Mouse (Mus musculus) kidney, postnatal 4 days (tissue): ENCODE measurements around the gene Boc.
A peak's percentile ranks its signal among the peaks of the same experiment; 100 is the strongest.

Source experiments
- DNase-seq, 2 experiments: peaks; one replicate each; pipeline ENCODE4 v3.0.0; 2021; ENCODE audit warnings: mixed read lengths in 2 of 2

Gene Boc

DNA sequence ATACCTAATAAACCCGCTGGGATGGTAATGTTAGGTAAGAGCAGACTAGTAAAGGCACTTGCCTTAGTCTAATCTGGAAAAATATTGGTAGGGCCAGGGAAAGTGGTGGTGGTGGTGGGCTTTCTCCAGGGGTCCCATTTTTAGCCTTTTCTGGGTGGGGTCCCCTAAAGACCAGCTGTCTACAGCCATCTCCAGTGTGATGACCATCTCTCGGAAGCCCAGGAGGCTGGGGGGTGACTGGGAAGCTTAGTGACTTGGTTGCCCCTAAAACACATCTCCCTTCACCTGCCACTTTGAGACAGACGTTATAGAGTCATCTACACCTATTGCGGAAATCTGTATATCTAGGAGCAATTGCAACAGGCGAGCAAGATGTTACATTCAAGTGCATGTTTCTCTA lies 6.0 kb downstream of the Boc start:
- no peak for DNase-seq

DNA sequence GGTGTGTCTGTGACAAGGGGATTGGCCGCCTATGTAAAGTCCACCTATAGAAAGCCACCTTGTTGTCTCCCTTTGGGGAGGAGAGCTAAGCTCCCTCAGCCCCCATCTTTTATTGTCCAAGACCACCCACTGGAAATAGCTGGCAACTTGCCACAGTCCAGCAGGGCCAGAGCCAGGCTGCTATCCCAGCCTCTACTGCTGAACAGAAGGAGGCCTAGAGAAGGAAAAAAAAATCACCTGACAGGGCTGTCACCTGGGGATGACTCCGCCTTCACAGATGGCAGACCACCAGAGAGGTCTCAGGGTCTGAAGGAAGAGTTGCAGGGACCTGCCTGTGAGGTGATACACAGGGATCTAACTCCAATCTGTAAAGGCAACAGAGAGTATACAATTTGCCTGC lies 6.7 kb downstream of the Boc start:
- peak in 1 of 2 experiments; percentile 43 for DNase-seq

DNA sequence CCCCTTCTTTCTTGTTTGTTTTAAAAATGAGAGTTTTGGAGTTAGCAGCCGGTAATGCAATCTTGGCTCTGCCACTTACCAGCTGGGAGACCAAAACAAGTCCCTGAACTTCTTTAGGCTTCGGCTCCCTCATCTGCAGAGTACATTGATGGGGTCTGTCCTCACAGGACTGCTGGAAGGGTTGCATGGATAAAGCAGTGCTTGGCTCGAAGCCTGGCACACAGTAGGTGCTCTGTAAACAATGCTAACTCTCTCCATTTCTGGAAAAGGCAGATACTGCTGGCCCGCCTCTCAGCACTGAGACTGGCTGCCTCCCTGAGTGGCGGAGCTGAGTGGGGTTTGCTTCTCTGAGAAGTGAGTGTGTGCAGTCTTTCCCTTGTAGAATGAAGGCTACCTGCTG lies 7.2 kb downstream of the Boc start:
- no peak for DNase-seq

DNA sequence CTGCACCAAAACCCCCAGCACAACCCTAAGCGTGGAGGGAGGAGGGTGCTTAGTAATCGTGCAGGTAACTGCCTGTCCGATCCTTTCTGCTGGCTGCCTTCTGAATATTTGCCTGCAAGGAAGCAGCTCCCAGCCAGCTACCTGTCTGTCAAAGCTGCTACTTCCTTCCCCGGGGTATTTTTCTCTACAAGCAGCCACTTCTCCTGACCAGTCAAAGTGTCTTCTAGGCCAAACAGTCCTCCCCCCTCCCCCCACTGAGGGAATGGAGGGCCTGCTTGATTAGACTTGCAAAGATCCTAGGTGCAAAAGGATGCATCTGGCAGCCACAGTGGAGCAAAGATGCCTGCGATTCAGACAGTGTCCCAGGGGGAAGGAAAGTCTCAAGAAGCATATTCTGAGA lies 7.9 kb downstream of the Boc start:
- no peak for DNase-seq

DNA sequence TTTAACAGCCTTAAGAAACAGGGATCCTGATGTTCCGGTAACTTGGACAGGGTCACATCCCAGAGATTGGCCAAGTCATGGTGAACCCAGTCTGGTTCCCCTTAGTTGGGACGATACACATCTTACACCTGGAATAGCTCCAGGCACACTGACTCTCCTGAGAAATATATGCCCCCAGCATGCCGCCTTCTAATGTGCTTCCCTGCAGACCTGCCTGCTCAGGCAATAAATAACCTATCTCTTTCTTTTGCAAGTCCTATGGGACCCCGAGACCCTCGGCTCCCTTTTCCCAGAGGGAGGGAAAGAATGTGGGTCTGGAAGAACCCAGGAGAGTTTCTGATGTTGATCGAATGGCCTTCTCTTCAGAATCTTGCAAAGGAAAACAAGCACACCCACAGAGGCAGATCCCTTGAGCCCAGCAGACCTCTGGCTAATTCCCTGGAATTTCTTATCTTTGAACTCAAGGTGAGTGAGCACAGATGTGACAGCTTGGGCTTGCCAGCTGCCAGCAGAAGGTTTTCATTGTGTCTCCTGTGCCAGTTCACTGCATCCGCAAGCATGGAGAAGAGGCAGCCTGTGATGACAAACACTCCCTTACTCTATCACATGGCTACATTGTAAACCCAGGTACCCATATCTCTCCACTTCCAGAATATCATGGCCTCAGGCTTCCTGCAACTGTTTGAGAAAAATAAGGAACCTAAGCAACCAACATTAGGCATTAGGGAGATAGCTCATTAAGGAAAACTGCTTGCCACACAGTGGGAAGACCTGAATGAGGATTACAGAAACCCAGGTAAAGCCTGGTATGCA lies 8.6 kb downstream of the Boc start:
- DNase-seq, result no peak

DNA sequence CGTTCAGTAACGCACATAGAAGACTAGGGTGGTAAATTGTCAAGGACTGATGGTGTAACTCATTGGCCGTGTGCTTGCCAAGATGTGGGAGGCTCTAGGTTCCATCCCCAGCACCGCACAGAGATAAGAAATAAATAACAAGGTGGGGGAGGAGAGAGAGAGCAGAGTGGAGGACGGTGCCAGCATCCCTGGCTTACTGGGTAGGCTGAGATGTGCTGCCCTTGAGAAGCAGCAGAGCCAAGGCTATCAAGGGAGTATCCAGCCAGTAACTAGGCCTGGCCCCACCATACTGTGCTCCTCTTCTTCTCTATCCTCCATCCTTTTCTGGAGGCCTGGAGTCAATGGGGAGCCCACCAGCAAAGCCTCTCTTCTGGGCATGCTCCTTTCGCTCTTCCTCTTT lies 9.3 kb downstream of the Boc start:
- DNase-seq, result no peak

DNA sequence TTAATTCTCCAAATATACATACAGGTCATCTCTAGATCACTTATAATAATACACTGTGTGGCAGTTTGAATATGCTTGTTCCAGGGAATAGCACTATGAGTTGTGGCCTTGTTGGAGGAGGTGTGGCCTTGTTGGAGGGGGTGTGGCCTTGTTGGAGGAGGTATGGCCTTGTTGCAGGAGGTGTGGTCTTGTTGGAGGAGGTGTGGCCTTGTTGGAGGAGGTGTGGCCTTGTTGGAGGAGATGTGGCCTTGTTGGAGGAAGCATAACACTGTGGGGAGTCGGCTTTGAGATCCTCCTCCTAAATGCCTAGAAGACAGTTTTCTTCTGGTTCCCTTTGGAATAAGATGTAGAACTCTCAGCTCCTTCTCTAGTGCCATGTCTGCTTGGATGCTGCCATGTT lies 10.7 kb downstream of the Boc start:
- DNase-seq, result no peak

DNA sequence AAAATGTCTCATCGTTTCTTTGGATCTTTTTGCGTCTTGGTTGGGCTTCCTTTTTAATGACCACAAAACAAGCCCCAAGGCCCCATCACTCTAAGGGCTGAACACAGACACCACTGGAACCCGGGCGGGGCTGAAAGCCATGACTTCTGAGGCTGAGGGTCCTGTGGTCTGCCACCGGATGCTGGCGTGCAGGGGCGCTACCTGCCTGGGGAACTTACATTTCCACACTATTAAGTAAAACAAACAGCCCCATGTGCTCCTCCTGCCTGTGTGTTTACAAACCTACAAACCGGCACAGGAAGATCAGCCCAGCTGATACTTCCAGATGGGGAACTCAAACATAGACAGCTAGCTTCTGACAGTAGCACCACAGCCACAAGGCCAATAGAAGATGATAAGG lies 11.9 kb downstream of the Boc start:
- no peak for DNase-seq

DNA sequence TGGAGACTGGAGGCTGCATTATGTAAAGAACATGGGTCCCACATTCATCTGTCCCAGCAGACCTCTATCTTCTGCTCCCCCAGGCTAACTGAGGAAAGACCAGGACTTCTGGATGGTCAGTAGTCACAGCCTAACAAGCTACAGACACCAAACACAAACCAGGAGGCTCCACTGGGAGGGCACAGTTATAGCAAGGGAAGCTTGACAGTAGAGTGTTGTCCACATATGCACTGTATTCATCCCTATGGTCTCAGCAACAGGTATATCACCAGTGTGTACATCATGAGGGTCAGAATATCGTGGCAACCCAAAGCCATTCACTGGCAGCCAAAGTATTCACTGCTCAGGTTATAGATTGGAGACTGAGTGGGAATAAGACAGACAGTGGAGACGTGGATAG lies 12.8 kb downstream of the Boc start:
- DNase-seq, result no peak

DNA sequence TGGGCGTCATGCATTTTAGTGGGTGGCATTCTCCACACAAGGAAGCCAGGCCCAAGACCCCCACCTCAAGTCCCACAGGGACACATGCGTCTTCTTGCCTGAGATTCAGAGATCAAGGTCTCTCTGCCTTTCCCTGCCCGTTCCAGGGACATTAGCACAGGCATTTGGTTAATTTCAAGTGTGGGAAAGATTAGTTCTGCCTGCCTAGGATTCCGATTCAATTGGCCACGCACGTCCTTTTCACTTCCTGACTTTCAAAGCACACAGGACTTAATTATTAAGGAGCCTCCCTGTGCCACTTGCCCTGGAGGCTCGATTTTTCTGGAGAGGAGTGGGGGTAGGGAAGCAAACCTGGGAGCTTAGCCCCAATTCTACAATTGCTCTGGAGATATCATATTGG lies 13.5 kb downstream of the Boc start:
- no peak for DNase-seq

DNA sequence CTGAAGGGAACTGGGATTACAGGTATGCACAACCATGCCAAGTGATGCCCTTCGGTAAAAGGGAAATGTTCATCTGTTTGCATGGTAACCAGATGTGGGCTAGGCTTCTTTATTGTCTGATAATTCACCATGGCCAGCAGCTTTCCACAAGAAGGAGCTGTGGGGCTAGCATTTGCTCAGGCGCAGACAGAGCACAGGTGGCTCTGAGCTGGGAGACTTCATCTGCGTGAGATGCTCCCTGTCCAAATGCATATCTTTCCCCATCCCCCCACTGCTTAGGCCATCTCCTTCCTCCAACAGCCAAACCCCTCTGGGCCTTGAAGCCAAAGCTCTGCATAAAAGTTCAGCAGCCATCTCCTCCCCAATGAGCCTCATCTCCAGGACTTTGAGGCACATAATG lies 15.6 kb downstream of the Boc start:
- DNase-seq, result no peak

DNA sequence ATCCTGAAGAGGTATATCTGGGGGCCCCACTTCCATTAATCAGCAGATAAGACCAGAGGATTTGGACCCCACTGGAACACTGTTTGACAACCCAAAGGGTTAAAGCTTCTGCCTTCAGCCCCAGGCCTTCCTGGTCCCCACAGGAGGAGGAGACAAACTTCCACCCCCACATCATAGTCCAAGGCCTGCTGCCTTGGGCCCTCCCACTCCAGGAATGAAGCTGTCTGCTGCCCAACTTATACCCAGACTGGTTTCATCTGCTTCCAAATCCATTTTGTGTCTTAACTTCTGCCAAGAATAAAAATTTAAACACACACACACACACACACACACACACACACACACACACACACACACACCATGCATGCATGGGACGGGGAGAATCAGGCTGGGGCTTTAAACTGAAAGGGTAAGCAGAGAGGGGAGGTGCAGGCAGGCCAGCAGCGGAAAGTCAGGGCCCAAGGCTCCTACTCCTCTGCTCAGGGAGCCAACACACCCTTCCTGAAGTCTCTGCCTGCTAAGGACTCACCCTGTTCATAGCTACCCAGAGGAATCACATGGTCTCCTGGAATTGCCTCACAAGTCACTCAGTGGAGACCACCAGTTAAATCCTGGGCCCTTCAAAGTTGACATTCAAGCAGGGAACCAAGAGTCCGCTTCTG lies 16.5 kb downstream of the Boc start:
- peak; percentile 47 to 66 for DNase-seq

DNA sequence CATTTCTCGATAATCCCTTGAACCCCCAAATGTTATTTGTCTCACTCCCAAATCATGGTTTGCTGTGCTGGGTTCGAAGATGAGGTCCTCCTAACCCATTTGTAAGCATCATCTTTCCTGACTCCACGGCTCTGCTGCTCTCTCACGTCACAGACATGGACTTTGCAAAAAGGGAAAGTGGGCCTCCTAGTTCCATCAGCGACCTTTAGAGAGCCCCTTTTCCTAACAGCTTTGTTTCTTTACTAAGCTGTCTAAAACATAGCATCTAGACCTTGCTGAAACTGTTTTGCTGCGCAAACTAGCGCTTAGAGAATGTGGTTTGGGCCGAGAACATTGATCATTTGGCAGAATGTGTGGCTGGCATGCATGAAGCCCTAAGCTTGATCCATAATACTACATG lies 19.1 kb downstream of the Boc start:
- no peak for DNase-seq

DNA sequence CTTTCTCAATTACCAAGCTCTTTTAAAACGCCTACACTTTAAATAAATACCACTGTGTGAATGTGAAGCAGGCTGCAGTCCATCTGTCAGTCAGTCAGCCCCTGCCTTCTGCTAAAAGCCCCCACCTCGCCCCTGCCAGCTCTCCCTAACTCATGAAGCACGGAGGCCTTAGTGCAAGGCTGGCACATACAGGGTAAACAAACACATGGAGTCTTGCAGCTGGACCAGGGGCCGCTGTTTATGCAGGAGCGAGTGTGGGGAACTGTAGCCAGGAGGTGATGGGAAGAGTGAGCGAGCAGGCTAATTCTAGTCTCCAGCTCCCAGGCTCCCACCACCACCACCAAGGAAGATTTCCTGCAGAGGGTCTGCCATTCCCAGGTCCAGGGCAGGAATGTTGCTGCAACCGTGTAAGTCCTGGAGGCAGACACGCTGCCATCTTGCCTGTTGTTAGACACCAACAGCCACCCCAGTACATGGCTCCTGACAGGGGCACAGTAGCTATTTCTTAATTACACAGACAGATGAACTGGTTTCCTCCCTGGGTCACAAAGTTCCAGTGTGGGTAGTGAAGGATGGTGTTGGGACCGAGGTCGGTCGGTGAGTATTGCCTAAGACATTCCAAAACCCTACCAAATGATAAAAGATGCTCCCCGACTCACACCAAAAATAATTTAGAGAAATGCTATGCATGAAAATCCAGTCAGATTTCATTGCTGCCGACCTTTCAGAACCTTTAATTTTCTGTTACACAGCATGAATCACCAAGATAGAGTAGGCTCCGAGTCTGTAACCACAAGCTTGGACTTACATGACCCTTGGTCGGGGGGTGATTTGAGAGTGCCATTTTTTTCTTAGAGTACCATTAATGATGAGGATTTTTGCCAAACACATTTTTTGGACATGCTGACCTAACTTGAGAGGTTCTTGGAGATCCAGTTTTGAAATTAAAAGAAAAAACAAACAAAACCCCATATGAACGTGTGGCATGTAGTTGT lies 20.0 kb downstream of the Boc start:
- peak in 1 of 2 experiments; percentile 48 for DNase-seq

DNA sequence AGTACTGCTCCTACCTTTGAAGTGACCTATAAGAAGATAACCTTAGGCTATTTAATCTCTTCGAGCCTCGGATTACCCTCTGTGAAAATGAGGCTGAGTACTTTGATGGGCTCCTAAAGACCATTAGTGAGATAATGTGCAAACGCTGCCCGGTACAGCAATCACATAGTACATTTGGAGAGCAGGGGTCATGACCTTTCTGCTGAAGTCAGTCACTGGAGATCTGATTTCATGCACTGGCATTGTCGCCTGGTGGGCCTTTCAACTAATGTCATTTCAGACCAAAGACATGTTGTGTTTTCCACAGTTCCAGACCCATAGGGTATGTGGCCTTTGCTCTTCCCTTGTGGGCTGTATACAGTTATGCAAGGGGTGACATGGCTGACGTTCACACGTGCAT lies 24.6 kb downstream of the Boc start:
- DNase-seq, result no peak

DNA sequence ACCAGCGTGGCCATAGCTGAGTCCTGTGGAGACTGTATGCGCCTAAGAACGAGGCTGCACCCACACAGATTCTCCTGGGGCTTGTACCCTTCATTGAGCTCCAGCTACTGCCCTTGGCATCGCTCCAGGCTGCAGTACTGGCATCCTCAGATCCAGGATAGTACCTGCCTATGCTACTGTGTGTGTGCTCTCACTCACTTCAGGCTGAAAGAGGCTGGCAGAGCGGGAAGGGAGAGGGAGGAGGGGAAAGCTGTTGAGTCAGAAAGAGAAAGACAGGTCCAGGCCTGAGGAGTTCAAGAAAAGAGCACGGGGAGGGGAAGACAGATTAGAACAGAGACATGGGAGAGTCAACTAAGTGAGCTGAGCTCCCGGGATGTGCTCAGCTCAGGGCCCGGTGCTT lies 25.2 kb downstream of the Boc start:
- peak in 1 of 2 experiments; percentile 33 for DNase-seq

DNA sequence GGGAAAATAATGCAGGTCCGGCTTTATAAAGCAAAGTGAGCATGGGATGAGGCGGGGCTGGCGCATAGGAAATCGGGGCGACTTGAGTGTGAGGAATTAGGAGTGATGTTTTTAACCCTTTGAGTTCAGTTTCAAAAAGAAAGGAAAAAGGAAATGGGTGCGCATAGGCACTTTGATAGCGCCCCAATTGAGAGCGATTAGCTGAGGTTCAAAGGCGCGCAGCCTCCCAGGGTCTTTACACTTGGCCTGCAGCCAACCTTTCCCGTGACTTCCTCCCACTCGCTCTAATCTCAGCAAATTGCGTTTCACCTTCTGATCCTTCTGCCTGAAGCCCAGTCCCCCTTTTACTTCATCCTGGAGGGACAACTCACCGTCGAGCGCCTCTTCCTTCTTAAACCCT lies 25.8 kb downstream of the Boc start:
- DNase-seq, result no peak

DNA sequence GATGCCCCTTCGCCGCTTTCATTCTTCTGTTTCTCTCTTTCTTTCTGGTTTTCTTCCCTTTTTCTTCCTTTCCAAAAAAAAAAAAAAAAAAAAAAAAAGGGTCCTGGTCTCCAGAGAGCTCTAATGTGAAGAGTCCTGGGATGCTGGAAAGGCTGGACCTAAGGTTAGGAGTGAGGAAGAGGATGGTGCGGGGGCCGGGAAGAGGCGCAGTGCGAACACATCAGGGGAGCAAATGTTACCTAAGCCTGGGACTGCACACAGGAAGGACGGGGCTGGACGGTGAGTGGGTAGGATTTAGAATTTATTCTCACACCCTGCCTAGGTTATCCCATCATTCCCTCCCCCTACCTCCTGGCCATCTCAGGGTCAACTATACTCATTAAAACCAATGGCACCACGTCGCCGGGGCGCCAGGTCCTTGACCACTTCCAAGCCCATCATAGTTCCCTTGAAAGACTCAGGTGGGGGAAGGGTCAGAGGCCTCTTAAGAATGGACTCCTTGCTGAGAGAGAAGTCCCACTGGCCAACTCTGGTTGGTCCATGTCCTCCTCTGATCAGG lies 27.4 kb downstream of the Boc start:
- DNase-seq, result no peak

DNA sequence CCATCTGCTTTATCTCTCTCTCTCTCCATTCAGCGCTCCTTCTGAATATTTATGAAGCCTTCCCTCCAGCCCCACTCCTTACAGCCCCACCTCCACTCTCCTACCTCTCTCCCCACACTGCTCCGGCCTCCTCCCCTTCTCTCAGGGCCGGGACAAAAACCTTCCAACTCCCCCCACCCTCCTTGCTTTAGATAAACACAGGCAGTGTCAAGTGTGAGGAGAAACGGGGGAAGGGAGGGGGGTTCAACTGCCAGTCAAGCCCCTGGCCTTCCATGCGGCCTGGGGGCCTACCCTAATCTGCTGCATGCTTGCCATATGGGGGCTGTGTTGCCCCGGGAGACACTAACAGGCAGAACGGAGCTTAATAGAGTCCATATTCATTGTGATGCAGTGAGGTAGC lies 27.9 kb downstream of the Boc start:
- peak in 1 of 2 experiments; percentile 44 for DNase-seq

DNA sequence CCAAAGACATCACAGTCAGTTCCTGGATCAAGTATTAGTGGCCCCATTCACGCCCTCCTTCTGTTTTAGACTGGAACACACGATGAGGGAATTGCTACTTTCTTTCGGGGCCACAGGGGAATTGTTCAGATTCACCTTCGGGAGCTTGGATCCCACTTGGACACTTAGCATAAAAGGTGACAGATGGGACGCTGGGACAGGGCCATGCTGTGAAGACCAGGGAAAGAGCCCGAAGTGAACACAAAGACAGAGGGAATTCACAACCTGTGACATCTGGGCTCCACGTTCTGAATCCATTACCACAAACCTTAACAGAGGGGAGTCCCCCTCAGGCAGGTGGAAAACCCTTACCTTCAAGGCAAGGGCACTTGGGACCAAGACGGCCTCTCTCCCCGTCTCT lies 28.5 kb downstream of the Boc start:
- DNase-seq, result no peak

DNA sequence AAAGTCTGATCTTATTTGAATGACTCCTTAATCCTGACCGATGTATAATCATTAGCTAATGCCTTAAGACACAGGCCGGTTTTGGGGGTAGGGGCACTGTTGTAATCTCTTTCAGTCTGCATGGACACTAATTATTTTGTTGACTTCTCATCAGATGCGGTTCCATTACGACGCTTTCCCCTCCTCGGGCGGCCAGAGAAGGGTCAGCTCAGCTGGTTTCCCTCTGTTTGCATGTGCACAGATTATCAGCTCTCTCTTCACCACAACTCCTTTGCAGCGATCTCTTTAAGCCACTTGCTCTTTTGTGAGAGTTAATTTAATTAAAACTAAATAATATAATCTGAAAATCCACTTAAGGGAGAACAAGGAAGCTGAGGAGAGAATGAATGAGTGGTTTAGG lies 29.0 kb downstream of the Boc start:
- DNase-seq, result no peak

DNA sequence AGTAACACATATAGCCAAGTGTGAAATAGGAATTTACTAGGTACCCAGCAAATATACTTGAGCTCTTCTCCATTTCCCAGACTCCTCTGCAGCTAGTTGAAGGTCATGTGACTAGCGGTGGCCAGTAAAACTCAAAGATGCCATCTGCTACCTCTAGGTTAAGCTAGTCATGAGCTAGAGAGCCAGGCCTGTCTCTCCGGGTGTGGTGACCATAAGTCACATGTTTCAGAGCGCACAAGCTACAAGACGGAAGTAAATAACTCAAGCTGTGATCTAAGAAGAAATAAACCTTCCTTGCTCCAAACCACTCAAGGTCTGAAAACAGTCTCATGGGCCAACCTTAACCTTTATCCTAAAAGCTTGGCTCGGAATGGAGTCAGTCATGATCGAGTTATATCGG lies 29.7 kb downstream of the Boc start:
- DNase-seq, result no peak
